In the genomic region with DNA sequence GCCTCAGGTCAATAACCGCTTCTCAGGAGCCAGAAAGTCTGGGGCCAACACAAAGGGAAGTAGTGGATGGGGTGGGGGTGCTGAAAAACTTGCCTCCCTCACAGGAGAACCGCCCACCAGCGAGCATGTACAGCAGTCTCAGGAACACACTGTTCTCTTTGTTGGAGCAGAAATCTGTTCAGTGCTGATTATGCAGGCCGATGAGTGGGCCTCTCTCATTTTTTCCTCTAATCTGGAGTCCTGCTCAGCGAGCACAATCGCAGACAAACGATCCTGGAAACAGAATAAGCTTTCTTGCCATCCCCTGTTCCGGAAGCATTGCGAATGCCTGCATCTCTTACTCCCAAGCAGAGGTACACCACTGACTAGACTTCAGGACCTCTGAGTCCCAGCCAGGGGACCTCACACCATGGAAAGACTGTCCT, we compare ENCODE assay signal across 9 mouse cellular contexts.
DNase-seq lines count a peak whose midpoint lies in the region; ATAC-seq and TF ChIP-seq lines count a peak whose summit lies in the region.
"Had no signal": no experiment of that assay in that cellular context is flagged by ENCODE, and none has a peak within 500 bp of the region (broad histone marks: within the 10 kb centered on the region; RNA-seq: fewer than 3 reads in every experiment).

No protein-coding gene starts in this region.

- 34% methylated on average over 9 of the region's 9 CpGs for WGBS in lung, embryonic 14.5 days
- 53% methylated on average over 9 of the region's 9 CpGs for WGBS in lung, adult 2 months
- 44% methylated on average over 9 of the region's 9 CpGs for WGBS in heart, embryonic 14.5 days

- TF ChIP-seq POLR2A in lung, adult 2 months (IDR thresholded peaks at IDR 0.05; ENCODE audit: borderline replicate concordance, extremely low read depth, low read depth, low read length), result no peak

- H3K4me1 ChIP-seq in lung, embryonic 14.5 days (ENCODE audit: insufficient read depth), result peaks cover 6% of the 10 kb centered on the region; the same call in 1 of the 2 replicates
- H3K4me1 ChIP-seq in lung, adult 2 months (ENCODE audit: control insufficient read depth, insufficient read depth, low read length), result 0 out of 2 replicates have a peak, but pooled peaks cover 2% of the 10 kb centered on the region
- H3K4me1 ChIP-seq in heart, embryonic 14.5 days (ENCODE audit: control insufficient read depth in 2 of 2, insufficient read depth in 2 of 2, low read length in 2 of 2), result peaks cover 14 to 25% of the 10 kb centered on the region in 2 experiments

- peak; percentile 72 for ATAC-seq in lung, embryonic 14.5 days (ENCODE audit: insufficient read depth)
- peak; percentile 45; the same call in 1 of the 2 replicates for ATAC-seq in heart, embryonic 14.5 days (ENCODE audit: insufficient number of reproducible peaks, insufficient read depth, low FRiP score, low read depth)

- no peaks in the 10 kb centered on the region for H3K27me3 ChIP-seq in lung, embryonic 14.5 days (ENCODE audit: insufficient read depth, low read length)
- no peaks in the 10 kb centered on the region for H3K27me3 ChIP-seq in heart, embryonic 14.5 days (ENCODE audit: control insufficient read depth, insufficient read depth, low read length)

- peak overlapping the region; percentile 86 for H3K27ac ChIP-seq in lung, embryonic 14.5 days (ENCODE audit: low read depth)
- H3K27ac ChIP-seq in heart, embryonic 14.5 days (replicated peaks in 1 of 2; ENCODE audit: control insufficient read depth in 1 of 2, insufficient read depth in 1 of 2, low read depth in 2 of 2, low read length in 2 of 2), result peak overlapping the region; percentile 11 to 35; a peak in 2 of 4 replicates
- H3K27ac ChIP-seq: liver, embryonic 14.5 days had no signal

- H3K36me3 ChIP-seq in lung, embryonic 14.5 days (ENCODE audit: insufficient read depth), result no peaks in the 10 kb centered on the region
- H3K36me3 ChIP-seq in heart, embryonic 14.5 days (ENCODE audit: control insufficient read depth, insufficient read depth, low read length), result no peaks in the 10 kb centered on the region

- peak; percentile 60 for DNase-seq in lung, embryonic 14.5 days
- DNase-seq in lung, adult 2 months, result no peak
- peak; percentile 81 to 92 for DNase-seq in left cerebral cortex, adult 9 months (ENCODE audit: low spot score in 2 of 2)
- DNase-seq in neural tube, embryonic 10.5 days (ENCODE audit: extremely low spot score, low spot score), result peak; percentile 28
- DNase-seq in T-cell, adult 2 months (ENCODE audit: low spot score), result no peak
- no peak for DNase-seq in B cell, adult 2 months
- no peak for DNase-seq in c-Kit-positive CD71-positive TER-119-positive erythroid progenitor cells, embryonic 14.5 days (ENCODE audit: low spot score)

- H3K9ac ChIP-seq in lung, embryonic 14.5 days, result peak overlapping the region; percentile 8
- H3K9ac ChIP-seq in heart, embryonic 14.5 days (ENCODE audit: low read length), result no peak overlapping the region
- H3K9ac ChIP-seq: liver, embryonic 14.5 days had no signal

- H3K9me3 ChIP-seq in lung, embryonic 14.5 days (ENCODE audit: low read depth, low read length), result no peaks in the 10 kb centered on the region
- H3K9me3 ChIP-seq in heart, embryonic 14.5 days (ENCODE audit: control insufficient read depth, low read length), result no peaks in the 10 kb centered on the region

- no peak for TF ChIP-seq CTCF in lung, embryonic 14.5 days (IDR thresholded peaks at IDR 0.05; ENCODE audit: low read depth)
- no peak for TF ChIP-seq CTCF in lung, adult 2 months (IDR thresholded peaks at IDR 0.05; ENCODE audit: insufficient read depth, low read length)

- H3K4me3 ChIP-seq in lung, embryonic 14.5 days (ENCODE audit: low read depth, low read length), result no peak overlapping the region
- H3K4me3 ChIP-seq in lung, adult 2 months (replicated peaks; ENCODE audit: extremely low read depth, low read depth, low read length), result no peak overlapping the region
- no peak overlapping the region for H3K4me3 ChIP-seq in heart, embryonic 14.5 days (ENCODE audit: control insufficient read depth in 1 of 2, insufficient read depth in 1 of 2, low read depth in 1 of 2, low read length in 2 of 2)

- H3K4me2 ChIP-seq in lung, embryonic 14.5 days, result peak overlapping the region; percentile 15; the same call in 1 of the 2 replicates
- H3K4me2 ChIP-seq in heart, embryonic 14.5 days (ENCODE audit: low read length), result no peak overlapping the region

Comparison
In these comparisons a context has a peak if more than half of its experiments do, and no peak if none do; other contexts are left out.
1. DNase-seq: peak in lung, embryonic 14.5 days (single experiment), left cerebral cortex, adult 9 months (2 of 2) and neural tube, embryonic 10.5 days (single experiment); none in lung, adult 2 months (single experiment), T-cell, adult 2 months (single experiment), B cell, adult 2 months (0 of 2) and c-Kit-positive CD71-positive TER-119-positive erythroid progenitor cells, embryonic 14.5 days (single experiment).